Mouse (Mus musculus) liver, adult 2 months (tissue): ENCODE measurements around the gene Gp1bb. TPM values are rescaled to one million over a fixed set of nuclear protein-coding genes. Genes with fewer than 3 reads are reported as not detected.

Experiments
- DNase-seq: peaks from one replicate; pipeline ENCODE4 v3.0.0-alpha.2; 2011; ENCODE audit warnings: low read depth, low spot score; ENCODE audit errors: extremely low read depth
- H3K27ac ChIP-seq: fragments of 200-500 bp; replicated peaks from 2 replicates; pipeline ENCODE4 v1.5.1; 2012; ENCODE audit warnings: low read depth, mild to moderate bottlenecking, control low read depth, inconsistent platforms, low read length; ENCODE audit not compliant: insufficient read depth
- H3K27me3 ChIP-seq: fragments of 200-500 bp; 2 replicates; pipeline ENCODE4 v1.6.1; 2012; ENCODE audit warnings: mild to moderate bottlenecking, moderate library complexity, low read length, inconsistent platforms; ENCODE audit not compliant: control insufficient read depth, insufficient read depth
- H3K36me3 ChIP-seq: fragments of 200-500 bp; 2 replicates; pipeline ENCODE4 v1.6.1; 2012; ENCODE audit warnings: low read length, inconsistent platforms; ENCODE audit not compliant: control insufficient read depth, insufficient read depth
- H3K4me1 ChIP-seq: fragments of 200-500 bp; 2 replicates; pipeline ENCODE4 v1.6.1; 2011; ENCODE audit warnings: low read length; ENCODE audit not compliant: control insufficient read depth, insufficient read depth
- H3K4me3 ChIP-seq: fragments of 200-500 bp; 2 replicates; pipeline ENCODE4 v1.5.1; 2011; ENCODE audit warnings: low read depth, mild to moderate bottlenecking, control low read depth, low read length, moderate library complexity; ENCODE audit not compliant: insufficient read depth
- H3K79me2 ChIP-seq: fragments of 200-500 bp; 2 replicates; pipeline ENCODE4 v1.6.1; 2012; ENCODE audit warnings: inconsistent platforms, mild to moderate bottlenecking, low read length, moderate library complexity; ENCODE audit not compliant: control insufficient read depth, insufficient read depth
- H3K9ac ChIP-seq: fragments of 200-500 bp; 2 replicates; pipeline ENCODE4 v1.6.1; 2012; ENCODE audit warnings: low read depth, mild to moderate bottlenecking, control low read depth, inconsistent platforms, low read length
- CTCF ChIP-seq: fragments of 200-500 bp; IDR thresholded peaks from 2 replicates; pipeline ENCODE4 v1.5.1; 2011; ENCODE audit warnings: low read depth, low read length, control low read depth
- POLR2A ChIP-seq: fragments of 200-500 bp; IDR thresholded peaks from 2 replicates; pipeline ENCODE4 v1.6.1; 2011; ENCODE audit warnings: low read length, control low read depth; ENCODE audit not compliant: insufficient read depth; ENCODE audit errors: extremely low read depth
- WGBS: fragments of 180-500 bp; shearing (Covaris S2); methylation state at CpG from one replicate; pipeline ENCODE4 v1.1.7; 2018; 5-methylcytosine and 5-hydroxymethylcytosine counted together
- polyA plus RNA-seq: library from polyadenylated mRNA; depleted of rRNA; stranded (reverse); fragments of >200 nt; gene quantifications from 2 replicates; pipeline ENCODE4 v1.2.3, GENCODE M21; 2012
- total RNA-seq: library from RNA; depleted of rRNA; stranded (reverse); fragments of >200 nt; gene quantifications from 2 replicates; pipeline ENCODE4 v1.2.3, GENCODE M21; 2014

The Gp1bb gene
- total and polyA plus RNA-seq, 2 experiments = not detected

DNA sequence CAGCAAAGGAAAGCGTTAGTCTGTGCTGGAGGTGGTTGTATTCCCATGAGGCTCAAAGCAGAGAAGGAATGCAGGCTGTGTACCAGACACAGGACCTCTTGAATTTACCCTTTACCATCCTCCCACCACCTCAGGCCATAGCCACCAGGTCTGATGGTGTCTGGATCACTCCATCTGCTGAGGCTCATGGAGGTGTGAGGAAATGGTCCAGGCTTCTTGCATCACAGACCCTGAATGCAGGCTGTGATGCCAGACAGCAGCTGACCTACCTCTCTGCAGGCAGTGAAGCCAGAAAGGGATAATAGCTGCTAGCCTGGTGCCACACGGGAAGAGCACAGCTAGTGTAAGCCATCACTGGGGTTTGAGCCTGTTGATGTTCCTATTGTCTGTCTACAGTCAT, 16.2 kb upstream of the Gp1bb start:
- H3K79me2 ChIP-seq = no peaks in the 10 kb centered on the region

DNA sequence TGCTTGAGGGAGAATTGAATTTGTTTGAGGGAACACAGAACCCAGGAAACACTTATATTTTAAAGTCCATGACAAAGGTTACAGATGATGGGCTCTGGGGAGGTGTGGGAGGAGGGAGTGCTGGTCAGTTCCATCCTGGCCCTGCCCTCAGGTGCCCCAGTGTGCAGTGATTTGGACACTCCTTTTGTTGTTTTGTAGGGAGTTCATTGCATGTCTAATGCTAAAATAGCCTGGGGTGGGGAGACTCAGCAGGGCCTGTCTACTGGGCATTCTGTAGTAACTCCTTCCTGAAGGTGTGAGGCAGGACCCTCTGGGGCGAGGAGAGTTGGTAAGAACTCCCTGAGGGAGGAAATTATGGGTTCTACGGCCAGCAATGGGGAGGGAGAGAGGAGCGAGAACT, 14.6 kb upstream of the Gp1bb start:
- Histone ChIP-seq H3K36me3 (no peaks in the 10 kb centered on the region), H3K4me1 (no peaks in the 10 kb centered on the region), H3K4me3 (no peak overlapping the region), H3K27ac (no peak overlapping the region), H3K79me2 (no peaks in the 10 kb centered on the region), H3K27me3 (no peaks in the 10 kb centered on the region), H3K9ac (no peak overlapping the region)
- no peak for DNase-seq
- 77% methylated on average over 3 of the region's 3 CpGs for WGBS
- TF ChIP-seq CTCF (no peak), POLR2A (no peak)

More for the DNA sequence above, 16.2 kb upstream of the Gp1bb start:
- Histone ChIP-seq H3K27ac (no peak overlapping the region), H3K4me3 (no peak overlapping the region), H3K9ac (no peak overlapping the region), H3K4me1 (no peaks in the 10 kb centered on the region), H3K27me3 (no peaks in the 10 kb centered on the region), H3K36me3 (no peaks in the 10 kb centered on the region)
- TF ChIP-seq POLR2A (no peak), CTCF (no peak)
- WGBS = 71% methylated on average over 2 of the region's 2 CpGs
- DNase-seq = no peak

- H3K4me3 ChIP-seq = no peak overlapping the region
- WGBS = 90% methylated on average over 5 of the region's 5 CpGs
- H3K27ac ChIP-seq = no peak overlapping the region
Observed at GRCm38 (mm10) chr16:18636401-18636800, 14.2 kb upstream of the Gp1bb start.

GRCm38 (mm10) chr16:18633333-18633732, 11.1 kb upstream of the Gp1bb start:
- Histone ChIP-seq H3K79me2 (no peaks in the 10 kb centered on the region), H3K9ac (no peak overlapping the region), H3K4me3 (no peak overlapping the region), H3K27ac (no peak overlapping the region), H3K27me3 (no peaks in the 10 kb centered on the region), H3K36me3 (no peaks in the 10 kb centered on the region), H3K4me1 (no peaks in the 10 kb centered on the region; the same call in 1 of the 2 replicates)
- TF ChIP-seq POLR2A (no peak), CTCF (no peak)
- no peak for DNase-seq
- WGBS = 56% methylated on average over 1 of the region's 1 CpGs

More at GRCm38 (mm10) chr16:18636401-18636800, 14.2 kb upstream of the Gp1bb start:
- Histone ChIP-seq H3K27me3 (no peaks in the 10 kb centered on the region), H3K36me3 (no peaks in the 10 kb centered on the region), H3K79me2 (no peaks in the 10 kb centered on the region), H3K9ac (no peak overlapping the region), H3K4me1 (no peaks in the 10 kb centered on the region)
- TF ChIP-seq POLR2A (no peak), CTCF (no peak)
- DNase-seq = no peak

GRCm38 (mm10) chr16:18632816-18633215, 10.6 kb upstream of the Gp1bb start:
- Histone ChIP-seq H3K4me3 (no peak overlapping the region), H3K9ac (no peak overlapping the region), H3K27me3 (no peaks in the 10 kb centered on the region), H3K36me3 (no peaks in the 10 kb centered on the region), H3K4me1 (no peaks in the 10 kb centered on the region; the same call in 1 of the 2 replicates), H3K27ac (no peak overlapping the region), H3K79me2 (no peaks in the 10 kb centered on the region)
- no peak for DNase-seq
- 79% methylated on average over 2 of the region's 2 CpGs for WGBS
- TF ChIP-seq POLR2A (no peak), CTCF (no peak)

DNA sequence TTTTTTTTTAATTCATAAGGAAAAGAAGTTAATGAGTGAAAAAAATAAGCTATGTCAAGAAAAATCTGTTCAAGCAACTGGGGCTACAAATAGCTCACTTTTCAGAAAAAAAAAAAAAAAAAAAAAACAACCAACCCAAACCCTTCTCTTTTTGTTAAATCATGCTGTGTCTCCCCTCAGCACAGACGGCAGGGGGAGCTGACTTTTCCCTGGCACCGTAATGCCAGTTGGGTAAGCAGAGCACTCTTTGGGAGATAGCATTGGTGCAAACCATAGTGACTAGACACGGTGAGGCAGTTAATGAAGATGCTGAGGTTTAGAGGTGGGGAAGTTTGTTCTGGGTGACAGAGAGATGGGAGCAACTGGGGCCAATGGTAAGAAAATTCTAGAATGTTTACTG, 9.9 kb upstream of the Gp1bb start:
- Histone ChIP-seq H3K9ac (no peak overlapping the region), H3K4me3 (no peak overlapping the region), H3K36me3 (no peaks in the 10 kb centered on the region), H3K27me3 (no peaks in the 10 kb centered on the region), H3K27ac (no peak overlapping the region), H3K79me2 (no peaks in the 10 kb centered on the region), H3K4me1 (no peaks in the 10 kb centered on the region; the same call in 1 of the 2 replicates)
- 46% methylated on average over 3 of the region's 3 CpGs for WGBS
- no peak for TF ChIP-seq CTCF
- no peak for TF ChIP-seq POLR2A
- no peak for DNase-seq
